Mouse (Mus musculus): ENCODE results near the gene 2310022B05Rik.
A peak's percentile ranks its signal among the peaks of the same experiment; 100 is the strongest.

The 2310022B05Rik gene

DNA sequence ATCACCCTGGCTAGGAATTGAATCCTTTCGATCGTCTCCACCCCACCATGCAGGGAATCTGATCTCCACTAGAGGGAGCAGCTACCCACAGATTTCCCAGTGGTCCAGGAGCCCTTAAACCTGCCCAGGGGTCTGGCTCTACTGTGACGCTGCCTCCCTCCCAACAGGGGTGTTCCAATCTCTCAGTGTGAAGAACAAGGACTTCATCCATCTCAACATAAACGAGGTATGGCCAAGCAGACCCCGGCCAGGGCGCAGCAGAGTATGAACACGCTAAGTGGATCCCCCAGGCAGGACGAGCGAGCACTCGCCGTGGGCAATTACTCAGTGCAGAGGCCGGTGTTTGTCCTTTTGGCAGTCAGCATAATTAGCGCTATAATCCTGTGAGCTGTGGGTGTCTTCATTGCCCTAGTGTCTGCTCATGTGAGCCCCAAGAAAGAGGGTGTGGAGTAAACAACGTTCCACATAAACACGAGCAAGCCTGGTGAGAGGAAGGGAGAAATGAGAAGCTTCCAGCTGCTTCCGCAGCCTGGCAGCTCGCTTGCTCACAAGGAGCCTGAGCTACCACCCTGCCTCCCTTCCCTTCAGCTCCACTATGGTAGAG is 45.8 kb downstream of the 2310022B05Rik start:
- Histone ChIP-seq H3K4me3 (replicated peaks; ENCODE audit: low read length) (peak overlapping the region; percentile 46; the same call in 1 of the 2 replicates), H3K27me3 (ENCODE audit: insufficient read depth, low read length) (peaks cover 15% of the 10 kb centered on the region), H3K4me1 (replicated peaks; ENCODE audit: low read depth, low read length) (peaks cover 31% of the 10 kb centered on the region), H3K9me3 (ENCODE audit: low read length) (no peaks in the 10 kb centered on the region), H3K36me3 (ENCODE audit: insufficient read depth, low read length) (no peaks in the 10 kb centered on the region)
- TF ChIP-seq CTCF (conservative IDR thresholded peaks at IDR 0.05; ENCODE audit: low read length), result peak; percentile 78
- TF ChIP-seq POU5F1 (IDR thresholded peaks at IDR 0.05; ENCODE audit: borderline replicate concordance, low read length), result no peak

DNA sequence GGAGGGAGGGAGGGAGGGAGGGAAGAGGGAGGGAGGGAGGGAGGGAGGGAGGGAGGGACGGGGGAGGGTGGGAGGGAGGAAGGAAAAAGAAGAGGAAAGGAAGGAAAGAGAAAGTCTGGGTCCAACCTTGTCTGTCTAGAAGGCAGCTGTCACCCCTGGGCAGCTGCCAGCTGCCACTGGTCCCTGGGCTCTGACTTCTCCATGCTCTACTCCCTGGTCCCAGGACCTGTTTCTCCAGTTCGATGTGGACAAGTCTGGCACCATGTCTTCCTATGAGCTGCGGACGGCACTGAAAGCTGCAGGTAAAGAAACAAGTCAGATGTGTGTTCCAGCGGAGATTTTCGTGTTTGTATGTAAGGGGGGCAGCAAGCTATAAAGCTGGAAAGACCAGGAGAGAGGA is 48.8 kb downstream of the 2310022B05Rik start:
- Histone ChIP-seq H3K9me3 (ENCODE audit: low read length) (no peaks in the 10 kb centered on the region), H3K36me3 (ENCODE audit: insufficient read depth, low read length) (no peaks in the 10 kb centered on the region), H3K4me3 (replicated peaks; ENCODE audit: low read length) (no peak overlapping the region), H3K27me3 (ENCODE audit: insufficient read depth, low read length) (peaks cover 10% of the 10 kb centered on the region), H3K4me1 (replicated peaks; ENCODE audit: low read depth, low read length) (peaks cover 31% of the 10 kb centered on the region)
- TF ChIP-seq CTCF (conservative IDR thresholded peaks at IDR 0.05; ENCODE audit: low read length) (no peak), NANOG (IDR thresholded peaks at IDR 0.05; ENCODE audit: borderline replicate concordance, low read length) (no peak), POU5F1 (IDR thresholded peaks at IDR 0.05; ENCODE audit: borderline replicate concordance, low read length) (no peak)

DNA sequence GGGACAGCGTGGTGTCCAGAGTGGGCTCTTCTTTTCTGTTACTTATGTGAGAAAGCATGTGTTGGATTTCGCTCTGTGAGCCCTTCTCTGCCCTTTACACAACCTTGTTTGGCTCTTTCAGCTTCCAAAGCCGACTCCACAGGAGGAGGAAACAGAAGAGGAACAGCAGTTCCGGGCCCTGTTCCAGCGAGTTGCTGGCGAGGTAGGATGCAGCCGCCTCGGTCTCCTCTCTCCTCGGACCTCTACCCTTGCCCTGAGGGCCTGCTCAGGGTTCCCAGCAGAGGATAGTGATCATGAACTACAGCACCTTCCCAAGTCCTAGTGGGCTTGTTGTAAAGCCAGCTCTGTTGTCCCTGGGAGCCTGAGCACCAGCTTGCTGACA is 54.2 kb downstream of the 2310022B05Rik start:
- Histone ChIP-seq H3K27me3 (ENCODE audit: insufficient read depth, low read length) (no peaks in the 10 kb centered on the region), H3K9me3 (ENCODE audit: low read length) (no peaks in the 10 kb centered on the region), H3K4me1 (replicated peaks; ENCODE audit: low read depth, low read length) (peaks cover 15% of the 10 kb centered on the region), H3K36me3 (ENCODE audit: insufficient read depth, low read length) (no peaks in the 10 kb centered on the region), H3K4me3 (replicated peaks; ENCODE audit: low read length) (no peak overlapping the region)
- TF ChIP-seq NANOG (IDR thresholded peaks at IDR 0.05; ENCODE audit: borderline replicate concordance, low read length), result no peak
- no peak for TF ChIP-seq CTCF (conservative IDR thresholded peaks at IDR 0.05; ENCODE audit: low read length)
- TF ChIP-seq POU5F1 (IDR thresholded peaks at IDR 0.05; ENCODE audit: borderline replicate concordance, low read length), result no peak

DNA sequence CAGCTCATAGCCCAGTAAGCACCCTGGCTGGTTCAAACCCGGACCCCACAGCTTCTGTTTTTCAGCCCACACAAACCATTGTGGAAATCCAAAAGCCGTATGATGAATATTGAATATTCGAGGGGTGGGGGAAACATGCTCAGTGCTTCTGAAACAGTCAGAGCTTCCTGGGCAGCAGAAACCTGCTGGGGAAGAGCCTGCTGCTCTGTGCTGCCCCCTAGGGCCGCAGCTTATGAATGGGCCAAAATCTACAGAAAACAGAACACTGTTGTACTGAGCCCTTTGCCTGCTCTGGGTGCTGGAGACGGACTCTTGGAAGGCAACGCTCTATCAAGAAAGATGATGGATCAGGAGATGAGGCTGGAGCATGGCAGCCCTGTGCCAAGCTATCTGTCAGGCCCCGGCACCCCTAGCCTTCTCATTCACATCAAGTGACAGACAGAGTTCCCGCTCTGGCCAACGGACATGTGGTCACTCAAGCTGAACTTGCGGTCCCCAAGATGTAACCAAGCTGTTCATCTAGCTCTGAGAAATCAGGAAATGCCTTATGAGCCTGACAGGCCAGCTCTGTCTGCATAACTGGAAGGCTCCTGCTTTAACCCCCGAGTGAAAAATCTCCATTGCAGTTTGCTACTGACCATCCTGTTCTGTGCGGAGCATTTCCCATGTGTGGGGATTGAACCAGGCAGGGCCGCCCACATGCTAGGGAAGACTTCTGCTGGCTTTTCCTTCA is 54.8 kb downstream of the 2310022B05Rik start:
- Histone ChIP-seq H3K9me3 (ENCODE audit: low read length) (no peaks in the 10 kb centered on the region), H3K4me1 (replicated peaks; ENCODE audit: low read depth, low read length) (peaks cover 9% of the 10 kb centered on the region), H3K36me3 (ENCODE audit: insufficient read depth, low read length) (no peaks in the 10 kb centered on the region), H3K27me3 (ENCODE audit: insufficient read depth, low read length) (no peaks in the 10 kb centered on the region), H3K4me3 (replicated peaks; ENCODE audit: low read length) (no peak overlapping the region)
- TF ChIP-seq NANOG (IDR thresholded peaks at IDR 0.05; ENCODE audit: borderline replicate concordance, low read length) (no peak), POU5F1 (IDR thresholded peaks at IDR 0.05; ENCODE audit: borderline replicate concordance, low read length) (no peak), CTCF (conservative IDR thresholded peaks at IDR 0.05; ENCODE audit: low read length) (peak; percentile 86)

DNA sequence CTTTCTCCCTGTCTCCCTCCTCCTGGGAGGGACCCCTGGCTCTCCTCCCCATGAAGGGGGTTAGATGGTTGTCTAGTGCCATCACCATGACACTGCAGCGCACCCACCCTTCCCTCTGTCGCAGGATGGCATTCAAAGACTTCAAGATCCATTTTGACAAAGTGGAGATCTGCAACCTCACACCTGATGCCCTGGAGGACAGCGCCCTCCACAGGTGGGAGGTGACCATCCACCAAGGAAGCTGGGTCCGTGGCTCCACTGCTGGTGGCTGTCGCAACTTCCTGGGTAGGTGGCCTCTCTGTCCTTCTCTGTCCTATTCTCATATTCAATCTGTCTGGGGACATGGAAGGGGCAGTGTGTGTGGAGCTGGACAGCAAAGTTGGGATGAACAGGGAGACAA is 59.1 kb downstream of the 2310022B05Rik start:
- Histone ChIP-seq H3K36me3 (ENCODE audit: insufficient read depth, low read length) (no peaks in the 10 kb centered on the region), H3K27me3 (ENCODE audit: insufficient read depth, low read length) (no peaks in the 10 kb centered on the region), H3K4me3 (replicated peaks; ENCODE audit: low read length) (no peak overlapping the region), H3K4me1 (replicated peaks; ENCODE audit: low read depth, low read length) (0 out of 2 replicates have a peak, but pooled peaks cover 4% of the 10 kb centered on the region), H3K9me3 (ENCODE audit: low read length) (no peaks in the 10 kb centered on the region)
- TF ChIP-seq NANOG (IDR thresholded peaks at IDR 0.05; ENCODE audit: borderline replicate concordance, low read length), result no peak
- no peak for TF ChIP-seq CTCF (conservative IDR thresholded peaks at IDR 0.05; ENCODE audit: low read length)
- no peak for TF ChIP-seq POU5F1 (IDR thresholded peaks at IDR 0.05; ENCODE audit: borderline replicate concordance, low read length)

DNA sequence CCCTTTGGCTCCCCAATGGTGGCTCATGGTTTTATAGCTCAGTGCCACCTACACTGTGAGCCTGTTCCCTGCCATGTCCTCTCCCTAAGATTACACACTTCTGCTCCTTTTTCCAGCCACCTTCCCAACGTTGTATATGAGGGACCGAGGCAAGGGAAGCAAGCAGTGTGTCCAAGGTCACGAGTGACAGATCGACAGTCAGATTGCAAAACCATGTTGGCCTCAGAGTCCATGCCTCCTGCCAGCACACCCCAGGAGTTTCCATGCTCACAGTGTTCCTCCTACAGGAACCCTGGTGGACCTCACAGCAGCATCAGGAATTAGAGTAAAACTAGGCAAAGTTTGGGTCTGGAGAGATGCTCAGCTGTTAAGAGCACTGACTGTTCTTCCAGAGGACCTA is 73.8 kb downstream of the 2310022B05Rik start:
- Histone ChIP-seq H3K36me3 (ENCODE audit: insufficient read depth, low read length) (no peaks in the 10 kb centered on the region), H3K9me3 (ENCODE audit: low read length) (no peaks in the 10 kb centered on the region), H3K27me3 (ENCODE audit: insufficient read depth, low read length) (no peaks in the 10 kb centered on the region), H3K4me3 (replicated peaks; ENCODE audit: low read length) (no peak overlapping the region), H3K4me1 (replicated peaks; ENCODE audit: low read depth, low read length) (0 out of 2 replicates have a peak, but pooled peaks cover 3% of the 10 kb centered on the region)
- TF ChIP-seq NANOG (IDR thresholded peaks at IDR 0.05; ENCODE audit: borderline replicate concordance, low read length), result no peak

DNA sequence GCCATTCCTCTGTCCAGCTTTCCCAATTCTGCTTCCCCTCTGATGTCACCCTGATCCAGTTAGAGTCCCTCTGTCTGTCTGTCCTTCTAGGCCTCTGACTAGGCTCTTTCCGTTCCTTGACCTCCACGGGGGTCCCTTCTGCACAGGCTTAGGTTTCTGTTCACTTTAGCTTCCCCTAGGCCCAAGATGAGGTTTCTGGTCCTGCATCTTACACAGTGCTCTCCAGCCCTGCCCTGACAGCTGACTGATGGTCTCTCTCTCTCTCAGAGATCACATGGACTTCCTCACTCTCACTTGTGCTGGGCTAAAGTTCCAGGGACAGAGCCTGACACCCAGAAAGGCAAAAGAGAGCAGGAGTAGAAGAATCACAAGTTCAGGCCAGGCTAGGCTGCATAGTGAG is 76.6 kb downstream of the 2310022B05Rik start:
- no peak for TF ChIP-seq NANOG (IDR thresholded peaks at IDR 0.05; ENCODE audit: borderline replicate concordance, low read length)
- no peak for TF ChIP-seq CTCF (conservative IDR thresholded peaks at IDR 0.05; ENCODE audit: low read length)
- no peak for TF ChIP-seq POU5F1 (IDR thresholded peaks at IDR 0.05; ENCODE audit: borderline replicate concordance, low read length)
- Histone ChIP-seq H3K36me3 (ENCODE audit: insufficient read depth, low read length) (no peaks in the 10 kb centered on the region), H3K9me3 (ENCODE audit: low read length) (peaks cover 12% of the 10 kb centered on the region), H3K4me1 (replicated peaks; ENCODE audit: low read depth, low read length) (0 out of 2 replicates have a peak, but pooled peaks cover 3% of the 10 kb centered on the region), H3K4me3 (replicated peaks; ENCODE audit: low read length) (no peak overlapping the region), H3K27me3 (ENCODE audit: insufficient read depth, low read length) (no peaks in the 10 kb centered on the region)
